Mouse (Mus musculus): ENCODE results near the gene Olfr437. TPM values are rescaled to one million over a fixed set of nuclear protein-coding genes. Genes with fewer than 3 reads are reported as not detected.
"Not testable (repeated sequence)": the region's sequence is repeated elsewhere in the genome, so short reads cannot be mapped to it uniquely, and the experiment has no call there.

Olfr437 gene
- 0.06 TPM in 1 of 2 replicates, not detected in the other for polyA plus RNA-seq (2015; fragmentation: Nextera tagmentation; extraction: Ambion mirVana)

GRCm38 (mm10) chr6:43162982-43163381 lies at the start of gene Olfr437:
Olfr437 (plus strand) TSS chr6:43163282.
- no peak within 1 kb of the TSS for H3K4me3 ChIP-seq (ENCODE audit: low read depth, low read length)
- no peaks in the 10 kb centered on the region for H3K27me3 ChIP-seq (ENCODE audit: control insufficient read depth, insufficient read depth, low read depth, low read length)
- H3K9me3 ChIP-seq (replicated peaks; ENCODE audit: control insufficient read depth, low read length, poor library complexity, severe bottlenecking): no peaks in the 10 kb centered on the region
- H3K4me1 ChIP-seq (ENCODE audit: control insufficient read depth, insufficient read depth, low read length): no peaks in the 10 kb centered on the region
- H3K27ac ChIP-seq (ENCODE audit: low read length): no peak within 1 kb of the TSS
- H3K9ac ChIP-seq (ENCODE audit: low read depth, low read length): no peak within 1 kb of the TSS
- no peaks in the 10 kb centered on the region for H3K36me3 ChIP-seq (ENCODE audit: control insufficient read depth, insufficient read depth, low read length)
- 65% methylated on average over 3 of the region's 3 CpGs for WGBS
- no peak for ATAC-seq
- no peak within 1 kb of the TSS for H3K4me2 ChIP-seq (ENCODE audit: low read length)

- WGBS: 80% methylated on average over 2 of the region's 2 CpGs
- ATAC-seq; H3K9ac ChIP-seq (ENCODE audit: low read depth, low read length); H3K27ac ChIP-seq (ENCODE audit: low read length); H3K27me3 ChIP-seq (ENCODE audit: control insufficient read depth, insufficient read depth, low read depth, low read length); H3K4me2 ChIP-seq (ENCODE audit: low read length); H3K9me3 ChIP-seq (replicated peaks; ENCODE audit: control insufficient read depth, low read length, poor library complexity, severe bottlenecking); H3K36me3 ChIP-seq (ENCODE audit: control insufficient read depth, insufficient read depth, low read length); H3K4me1 ChIP-seq (ENCODE audit: control insufficient read depth, insufficient read depth, low read length); H3K4me3 ChIP-seq (ENCODE audit: low read depth, low read length): not testable (repeated sequence)
Observed at GRCm38 (mm10) chr6:43146267-43146666, 16.8 kb upstream of the Olfr437 start, which contains the start of gene Olfr237-ps1. Olfr237-ps1 (plus strand) TSS chr6:43146567.

- Histone ChIP-seq H3K27me3 (ENCODE audit: control insufficient read depth, insufficient read depth, low read depth, low read length) (no peaks in the 10 kb centered on the region), H3K9me3 (replicated peaks; ENCODE audit: control insufficient read depth, low read length, poor library complexity, severe bottlenecking) (no peaks in the 10 kb centered on the region; the same call in 1 of the 2 replicates), H3K36me3 (ENCODE audit: control insufficient read depth, insufficient read depth, low read length) (no peaks in the 10 kb centered on the region), H3K4me2 (ENCODE audit: low read length) (no peak overlapping the region), H3K4me1 (ENCODE audit: control insufficient read depth, insufficient read depth, low read length) (no peaks in the 10 kb centered on the region), H3K9ac (ENCODE audit: low read depth, low read length) (no peak overlapping the region), H3K4me3 (ENCODE audit: low read depth, low read length) (no peak overlapping the region), H3K27ac (ENCODE audit: low read length) (no peak overlapping the region)
- ATAC-seq: no peak
- WGBS: 65% methylated on average over 1 of the region's 1 CpGs
Observed at GRCm38 (mm10) chr6:43159502-43159901, 3.6 kb upstream of the Olfr437 start.

GRCm38 (mm10) chr6:43167246-43167645 lies 4.2 kb downstream of the Olfr437 start:
- H3K9ac ChIP-seq (ENCODE audit: low read depth, low read length): no peak overlapping the region
- no peaks in the 10 kb centered on the region for H3K4me1 ChIP-seq (ENCODE audit: control insufficient read depth, insufficient read depth, low read length)
- H3K36me3 ChIP-seq (ENCODE audit: control insufficient read depth, insufficient read depth, low read length): no peaks in the 10 kb centered on the region
- no peak for ATAC-seq
- WGBS: 91% methylated on average over 4 of the region's 4 CpGs
- no peaks in the 10 kb centered on the region for H3K9me3 ChIP-seq (replicated peaks; ENCODE audit: control insufficient read depth, low read length, poor library complexity, severe bottlenecking)
- H3K27me3 ChIP-seq (ENCODE audit: control insufficient read depth, insufficient read depth, low read depth, low read length): no peaks in the 10 kb centered on the region
- H3K4me2 ChIP-seq (ENCODE audit: low read length): no peak overlapping the region
- no peak overlapping the region for H3K27ac ChIP-seq (ENCODE audit: low read length)
- no peak overlapping the region for H3K4me3 ChIP-seq (ENCODE audit: low read depth, low read length)

- Histone ChIP-seq H3K9me3 (replicated peaks; ENCODE audit: control insufficient read depth, low read length, poor library complexity, severe bottlenecking) (no peaks in the 10 kb centered on the region), H3K4me1 (ENCODE audit: control insufficient read depth, insufficient read depth, low read length) (no peaks in the 10 kb centered on the region), H3K27me3 (ENCODE audit: control insufficient read depth, insufficient read depth, low read depth, low read length) (no peaks in the 10 kb centered on the region), H3K9ac (ENCODE audit: low read depth, low read length) (no peak within 1 kb of the TSS), H3K27ac (ENCODE audit: low read length) (no peak within 1 kb of the TSS), H3K4me2 (ENCODE audit: low read length) (no peak within 1 kb of the TSS), H3K36me3 (ENCODE audit: control insufficient read depth, insufficient read depth, low read length) (no peaks in the 10 kb centered on the region), H3K4me3 (ENCODE audit: low read depth, low read length) (no peak within 1 kb of the TSS)
- ATAC-seq: no peak
- WGBS: 79% methylated on average over 4 of the region's 4 CpGs
Observed at GRCm38 (mm10) chr6:43171840-43172239, 8.8 kb downstream of the Olfr437 start, which contains the start of gene Olfr13. Olfr13 (plus strand) TSS chr6:43172140.

- Histone ChIP-seq H3K27ac (ENCODE audit: low read length) (peak overlapping the region; percentile 48; the same call in 1 of the 2 replicates), H3K9me3 (replicated peaks; ENCODE audit: control insufficient read depth, low read length, poor library complexity, severe bottlenecking) (no peaks in the 10 kb centered on the region), H3K4me2 (ENCODE audit: low read length) (no peak overlapping the region), H3K9ac (ENCODE audit: low read depth, low read length) (no peak overlapping the region), H3K36me3 (ENCODE audit: control insufficient read depth, insufficient read depth, low read length) (no peaks in the 10 kb centered on the region), H3K4me3 (ENCODE audit: low read depth, low read length) (no peak overlapping the region), H3K4me1 (ENCODE audit: control insufficient read depth, insufficient read depth, low read length) (peaks cover 8% of the 10 kb centered on the region), H3K27me3 (ENCODE audit: control insufficient read depth, insufficient read depth, low read depth, low read length) (no peaks in the 10 kb centered on the region)
- WGBS: 50% methylated on average over 1 of the region's 1 CpGs
- ATAC-seq: peak; percentile 50
Observed at GRCm38 (mm10) chr6:43178129-43178528, 15.0 kb downstream of the Olfr437 start.

- Histone ChIP-seq H3K4me2 (ENCODE audit: low read length) (no peak overlapping the region), H3K27ac (ENCODE audit: low read length) (peak overlapping the region; percentile 48; the same call in 1 of the 2 replicates), H3K4me1 (ENCODE audit: control insufficient read depth, insufficient read depth, low read length) (peaks cover 8% of the 10 kb centered on the region), H3K36me3 (ENCODE audit: control insufficient read depth, insufficient read depth, low read length) (no peaks in the 10 kb centered on the region), H3K9me3 (replicated peaks; ENCODE audit: control insufficient read depth, low read length, poor library complexity, severe bottlenecking) (no peaks in the 10 kb centered on the region), H3K4me3 (ENCODE audit: low read depth, low read length) (no peak overlapping the region), H3K27me3 (ENCODE audit: control insufficient read depth, insufficient read depth, low read depth, low read length) (no peaks in the 10 kb centered on the region), H3K9ac (ENCODE audit: low read depth, low read length) (no peak overlapping the region)
- ATAC-seq: peak; percentile 94
- 35% methylated on average over 6 of the region's 6 CpGs for WGBS
Observed at GRCm38 (mm10) chr6:43178584-43179501, 15.8 kb downstream of the Olfr437 start.

GRCm38 (mm10) chr6:43190986-43191385 lies 27.9 kb downstream of the Olfr437 start:
- ATAC-seq: no peak
- Histone ChIP-seq H3K9me3 (replicated peaks; ENCODE audit: control insufficient read depth, low read length, poor library complexity, severe bottlenecking) (no peaks in the 10 kb centered on the region), H3K27ac (ENCODE audit: low read length) (no peak overlapping the region), H3K9ac (ENCODE audit: low read depth, low read length) (no peak overlapping the region), H3K4me3 (ENCODE audit: low read depth, low read length) (no peak overlapping the region), H3K4me1 (ENCODE audit: control insufficient read depth, insufficient read depth, low read length) (no peaks in the 10 kb centered on the region), H3K27me3 (ENCODE audit: control insufficient read depth, insufficient read depth, low read depth, low read length) (no peaks in the 10 kb centered on the region), H3K36me3 (ENCODE audit: control insufficient read depth, insufficient read depth, low read length) (no peaks in the 10 kb centered on the region), H3K4me2 (ENCODE audit: low read length) (no peak overlapping the region)
- 86% methylated on average over 3 of the region's 3 CpGs for WGBS

GRCm38 (mm10) chr6:43196781-43197180 lies 33.7 kb downstream of the Olfr437 start, which contains the start of gene Olfr435:
Olfr435 (plus strand) TSS chr6:43197146.
- ATAC-seq: no peak
- H3K27me3 ChIP-seq (ENCODE audit: control insufficient read depth, insufficient read depth, low read depth, low read length): no peaks in the 10 kb centered on the region
- H3K9ac ChIP-seq (ENCODE audit: low read depth, low read length): no peak within 1 kb of the TSS
- no peaks in the 10 kb centered on the region for H3K36me3 ChIP-seq (ENCODE audit: control insufficient read depth, insufficient read depth, low read length)
- no peaks in the 10 kb centered on the region for H3K9me3 ChIP-seq (replicated peaks; ENCODE audit: control insufficient read depth, low read length, poor library complexity, severe bottlenecking)
- H3K4me3 ChIP-seq (ENCODE audit: low read depth, low read length): no peak within 1 kb of the TSS
- H3K4me1 ChIP-seq (ENCODE audit: control insufficient read depth, insufficient read depth, low read length): no peaks in the 10 kb centered on the region
- no peak within 1 kb of the TSS for H3K4me2 ChIP-seq (ENCODE audit: low read length)
- no peak within 1 kb of the TSS for H3K27ac ChIP-seq (ENCODE audit: low read length)
